Mouse (Mus musculus) hematopoietic stem cell, adult 5-6 weeks (primary cell): Measurements from ENCODE around the gene Rab22a. TPM values are rescaled to one million over a fixed set of nuclear protein-coding genes. Genes with fewer than 3 reads are reported as not detected.
"Not testable (repeated sequence)": the region's sequence is repeated elsewhere in the genome, so short reads cannot be mapped to it uniquely, and the experiment has no call there.

Experiments used
- ATAC-seq, 2 experiments: fragments of 125-278 bp in 1 of 2; replicated peaks in 1 of 2; 2 replicates each; pipeline ENCODE4 v1.8.0; 2016 to 2017; ENCODE audit warnings: inconsistent platforms in 2 of 2, mild to moderate bottlenecking in 2 of 2, moderate number of reproducible peaks in 2 of 2, low read depth in 1 of 2, moderate TSS enrichment in 1 of 2; ENCODE audit not compliant: low FRiP score in 2 of 2, poor library complexity in 2 of 2, severe bottlenecking in 2 of 2, insufficient read depth in 1 of 2, low TSS enrichment in 1 of 2
- total RNA-seq: library from RNA; stranded (forward); fragments of 172-1452, 232-1000 nt; gene quantifications from 2 replicates; pipeline ENCODE4 v1.2.3, GENCODE M21; 2017

Gene Rab22a
- total RNA-seq, 1 experiment from 2014 or later, result 7.9 TPM

- ATAC-seq, result peak in 1 of 2 experiments; percentile 34; a peak in 1 of 4 replicates
Observed at GRCm38 (mm10) chr2:173702096-173702866, 42.7 kb downstream of the Rab22a start.

GRCm38 (mm10) chr2:173702867-173703237 is 43.3 kb downstream of the Rab22a start:
- ATAC-seq, result no peak

GRCm38 (mm10) chr2:173705827-173706551 is 46.4 kb downstream of the Rab22a start:
- ATAC-seq, result no peak

- peak in 1 of 2 experiments; percentile 27; a peak in 1 of 4 replicates for ATAC-seq
Observed at GRCm38 (mm10) chr2:173707626-173708025, 48.1 kb downstream of the Rab22a start.

GRCm38 (mm10) chr2:173710193-173710592 is 50.6 kb downstream of the Rab22a start:
- no peak for ATAC-seq

- no peak for ATAC-seq
Observed at GRCm38 (mm10) chr2:173712656-173713055, 53.1 kb downstream of the Rab22a start.

- ATAC-seq, result no peak
Observed at GRCm38 (mm10) chr2:173713241-173713640, 53.7 kb downstream of the Rab22a start.

- ATAC-seq, result no peak
Observed at GRCm38 (mm10) chr2:173714620-173715218, 55.2 kb downstream of the Rab22a start.

GRCm38 (mm10) chr2:173716966-173717365 is 57.4 kb downstream of the Rab22a start:
- ATAC-seq, result no peak

GRCm38 (mm10) chr2:173719115-173719514 is 59.6 kb downstream of the Rab22a start, which contains the start of gene 1700010B08Rik:
TSS of gene 1700010B08Rik (plus strand) at chr2:173719415.
- ATAC-seq, result not testable (repeated sequence)

GRCm38 (mm10) chr2:173722251-173722857 is 62.8 kb downstream of the Rab22a start:
- ATAC-seq, result no peak

- ATAC-seq, result no peak
Observed at GRCm38 (mm10) chr2:173724382-173724781, 64.8 kb downstream of the Rab22a start.

- ATAC-seq, result no peak
Observed at GRCm38 (mm10) chr2:173724940-173725807, 65.6 kb downstream of the Rab22a start.

- ATAC-seq, result no peak; a peak in 1 of 4 replicates
Observed at GRCm38 (mm10) chr2:173725819-173726218, 66.3 kb downstream of the Rab22a start.

GRCm38 (mm10) chr2:173730444-173730966 is 70.9 kb downstream of the Rab22a start:
- no peak for ATAC-seq

- no peak for ATAC-seq
Observed at GRCm38 (mm10) chr2:173734426-173734825, 74.9 kb downstream of the Rab22a start.
